Mouse (Mus musculus) lung, postnatal 0 days (tissue): Measurements from ENCODE around the gene Asb13. TPM values are rescaled to one million over a fixed set of nuclear protein-coding genes. Genes with fewer than 3 reads are reported as not detected.

Experiments used
- ATAC-seq: fragments of 200-750 bp; cut with Nextera tagmentation; 2 replicates; pipeline ENCODE4 v1.8.0; 2017; ENCODE audit warnings: moderate library complexity
- DNase-seq: peaks from one replicate; pipeline ENCODE4 v3.0.0-alpha.2; 2016; ENCODE audit warnings: low spot score
- H3K27ac ChIP-seq: fragments of 300-500 bp; sonication (generic); 2 replicates; pipeline ENCODE4 v1.5.1; 2014; ENCODE audit warnings: antibody characterized with exemption, mild to moderate bottlenecking, low read length, mixed read lengths
- H3K27me3 ChIP-seq: fragments of 300-500 bp; sonication (generic); replicated peaks from 2 replicates; pipeline ENCODE4 v1.6.1; 2014; ENCODE audit warnings: low read length, mixed read lengths; ENCODE audit not compliant: insufficient read depth
- H3K36me3 ChIP-seq: fragments of 300-500 bp; sonication (generic); 2 replicates; pipeline ENCODE4 v1.6.1; 2014; ENCODE audit warnings: low read length, mixed read lengths; ENCODE audit not compliant: insufficient read depth
- H3K4me1 ChIP-seq: fragments of 300-500 bp; sonication (generic); 2 replicates; pipeline ENCODE4 v1.6.1; 2014; ENCODE audit warnings: antibody characterized with exemption, low read depth, low read length, mixed read lengths; ENCODE audit not compliant: insufficient read depth
- H3K4me2 ChIP-seq: fragments of 300-500 bp; sonication (generic); replicated peaks from 2 replicates; pipeline ENCODE4 v1.6.1; 2014; ENCODE audit warnings: low read depth, mild to moderate bottlenecking, low read length, moderate library complexity, mixed read lengths
- H3K4me3 ChIP-seq: fragments of 300-500 bp; sonication (generic); 2 replicates; pipeline ENCODE4 v1.5.1; 2014; ENCODE audit warnings: low read depth, low read length
- H3K9ac ChIP-seq: fragments of 300-500 bp; sonication (generic); replicated peaks from 2 replicates; pipeline ENCODE4 v1.6.1; 2014; ENCODE audit warnings: low read depth, mild to moderate bottlenecking
- H3K9me3 ChIP-seq: fragments of 300-500 bp; sonication (generic); 2 replicates; pipeline ENCODE4 v1.6.1; 2016; ENCODE audit warnings: low read length, mixed read lengths
- CTCF ChIP-seq: IDR thresholded peaks from 2 replicates; pipeline ENCODE4 v1.5.1; 2016; ENCODE audit warnings: antibody characterized with exemption, mild to moderate bottlenecking
- EP300 ChIP-seq: IDR thresholded peaks from 2 replicates; pipeline ENCODE4 v1.6.1; 2016; ENCODE audit warnings: antibody characterized with exemption, mild to moderate bottlenecking, control low read depth
- WGBS: fragments of 180-500 bp; shearing (Covaris S2); extraction: QIAGEN DNeasy Blood & Tissue Kit; methylation state at CpG from one replicate; pipeline ENCODE4 v1.1.7; 2014; 5-methylcytosine and 5-hydroxymethylcytosine counted together
- polyA plus RNA-seq: library from polyadenylated mRNA; unstranded; fragments of >200 nt; fragmentation: Nextera tagmentation; extraction: Ambion mirVana; gene quantifications from 2 replicates; pipeline ENCODE4 v1.2.1, GENCODE M21; 2015

Gene Asb13
- polyA plus RNA-seq: 6.4 and 7.1 TPM in 2 replicates

DNA sequence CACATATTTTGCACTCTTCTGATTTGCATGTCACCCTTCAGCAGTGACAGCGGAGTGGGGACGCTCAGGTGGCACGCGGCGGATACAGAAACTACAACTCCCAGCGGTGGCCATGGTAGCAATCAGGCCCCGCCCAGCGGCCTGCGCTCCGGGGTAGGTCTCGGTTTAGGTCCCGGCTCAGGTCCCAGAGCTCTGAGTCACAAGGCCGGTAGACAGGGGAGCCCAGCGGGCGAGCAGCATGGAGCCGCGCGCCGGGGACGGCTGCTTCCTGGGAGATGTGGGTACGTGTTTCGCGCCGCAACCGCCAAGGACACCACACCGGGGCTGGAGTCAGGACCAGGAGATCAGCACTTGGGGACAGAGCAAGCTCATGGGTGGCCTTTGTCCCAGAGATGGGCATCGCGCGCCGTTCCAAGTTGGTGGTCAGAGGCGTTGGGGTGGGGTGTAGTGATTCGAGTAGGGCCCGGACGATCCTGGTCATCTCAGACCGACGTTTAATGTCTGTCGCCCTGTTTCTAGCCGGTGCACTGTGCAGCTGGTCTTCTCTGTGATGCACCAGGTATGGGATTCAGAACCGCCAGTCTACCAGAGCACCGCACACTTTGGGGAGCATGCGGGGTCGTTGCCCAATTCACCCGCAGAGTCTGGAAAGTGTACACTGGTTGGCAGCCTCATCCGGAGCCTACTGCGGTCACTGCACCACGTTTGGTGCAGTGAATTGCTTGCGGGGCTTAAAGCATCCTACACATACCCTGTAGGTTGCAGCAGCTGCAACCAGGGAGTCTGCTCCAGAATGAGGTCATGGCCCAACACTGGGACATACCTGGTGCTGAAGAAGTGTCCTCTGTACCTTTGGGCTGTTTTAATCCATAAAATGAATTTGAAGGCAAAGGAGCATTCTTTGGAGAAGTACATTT, at the start of gene Asb13:
Asb13 (plus strand) TSS at position 138 of the 917 bp plus-strand sequence.
- no peak within 1 kb of the TSS for H3K27ac ChIP-seq
- WGBS: under 1% methylated on average over 47 of the region's 47 CpGs

DNA sequence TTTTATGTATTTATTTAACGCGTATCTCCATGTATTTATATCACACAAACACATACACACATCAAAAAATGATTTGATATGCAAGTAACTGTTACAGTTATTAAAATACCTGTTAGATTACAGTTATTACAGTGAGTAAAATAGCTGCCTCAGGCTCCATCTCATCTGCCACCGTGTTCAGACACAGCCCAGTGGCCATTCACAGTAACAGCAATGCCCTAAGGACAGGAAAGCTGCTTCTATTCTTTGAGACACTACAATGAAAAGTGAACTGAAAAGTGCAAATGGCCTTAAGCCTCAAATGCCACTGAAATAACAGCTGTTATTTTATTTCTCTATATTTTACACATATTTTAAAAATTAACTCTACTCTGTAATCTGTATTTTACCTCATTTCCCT, 43.0 kb upstream of the Asb13 start:
- peaks cover 23% of the 10 kb centered on the region; the same call in 1 of the 2 replicates for H3K36me3 ChIP-seq
- no peak for ATAC-seq
- peak; percentile 46 for TF ChIP-seq CTCF
- no peak for TF ChIP-seq EP300

More for the DNA sequence above, at the start of gene Asb13:
- ATAC-seq (peak; percentile 94), DNase-seq (peak; percentile 92)
- no peaks in the 10 kb centered on the region for H3K9me3 ChIP-seq
- H3K9ac ChIP-seq: peak within 1 kb of the TSS; percentile 66
- H3K4me2 ChIP-seq: peak within 1 kb of the TSS; percentile 86
- H3K4me1 ChIP-seq: no peaks in the 10 kb centered on the region
- TF ChIP-seq CTCF: peak; percentile 15; the same call in 1 of the 2 replicates
- TF ChIP-seq EP300: no peak
- no peaks in the 10 kb centered on the region for H3K36me3 ChIP-seq
- no peaks in the 10 kb centered on the region for H3K27me3 ChIP-seq
- H3K4me3 ChIP-seq: peak within 1 kb of the TSS; percentile 68

DNA sequence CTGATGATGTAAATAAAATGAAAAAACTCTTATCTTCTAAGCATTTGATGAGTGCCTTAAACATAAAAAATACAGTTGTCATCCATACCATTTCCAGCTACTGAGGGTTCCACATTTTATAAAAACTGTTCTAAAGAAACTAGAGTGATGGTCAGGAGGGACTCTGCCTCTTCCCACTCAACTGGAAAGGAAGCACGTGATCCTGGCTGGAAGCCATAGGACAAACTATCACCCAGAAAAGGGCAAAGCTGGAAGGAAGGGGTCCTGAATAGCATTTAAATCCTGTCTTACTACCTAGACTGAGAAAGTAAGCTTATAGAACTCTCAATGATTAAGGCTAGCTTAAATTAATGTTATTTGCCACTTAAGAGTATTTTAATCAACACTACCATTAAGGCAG, 39.5 kb upstream of the Asb13 start:
- WGBS: 70% methylated on average over 1 of the region's 1 CpGs
- Histone ChIP-seq H3K4me3 (no peak overlapping the region), H3K4me1 (no peaks in the 10 kb centered on the region), H3K36me3 (peaks cover 26% of the 10 kb centered on the region; the same call in 1 of the 2 replicates), H3K27me3 (no peaks in the 10 kb centered on the region), H3K9me3 (no peaks in the 10 kb centered on the region), H3K4me2 (no peak overlapping the region), H3K9ac (no peak overlapping the region), H3K27ac (no peak overlapping the region)
- TF ChIP-seq CTCF (no peak), EP300 (no peak)
- ATAC-seq: no peak
- DNase-seq: no peak

More for the DNA sequence above, 43.0 kb upstream of the Asb13 start:
- 89% methylated on average over 3 of the region's 3 CpGs for WGBS
- Histone ChIP-seq H3K4me3 (no peak overlapping the region), H3K27me3 (no peaks in the 10 kb centered on the region), H3K27ac (no peak overlapping the region), H3K9ac (no peak overlapping the region), H3K4me2 (no peak overlapping the region), H3K4me1 (no peaks in the 10 kb centered on the region), H3K9me3 (no peaks in the 10 kb centered on the region)
- no peak for DNase-seq

DNA sequence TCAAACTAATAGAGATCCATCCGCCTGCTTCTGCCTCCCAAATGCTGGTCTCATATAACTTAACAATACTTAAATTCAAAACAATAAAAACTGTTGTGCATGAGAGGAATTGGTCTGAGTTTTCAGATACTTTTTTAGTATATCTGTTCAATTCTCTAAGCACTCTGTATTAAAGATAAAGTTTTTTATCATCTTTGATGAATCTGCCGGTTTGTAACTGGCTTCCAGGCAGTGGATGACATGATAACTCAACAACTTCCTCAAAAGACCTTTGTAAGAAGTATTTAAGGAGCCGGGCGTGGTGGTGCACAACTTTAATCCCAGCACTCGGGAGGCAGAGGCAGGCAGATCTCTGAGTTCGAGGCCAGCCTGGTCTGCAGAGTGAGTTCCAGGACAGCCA, 37.6 kb upstream of the Asb13 start:
- TF ChIP-seq EP300 (no peak), CTCF (no peak)
- no peak overlapping the region for H3K27ac ChIP-seq
- peaks cover 20% of the 10 kb centered on the region; the same call in 1 of the 2 replicates for H3K36me3 ChIP-seq
- no peak overlapping the region for H3K4me3 ChIP-seq
- H3K27me3 ChIP-seq: no peaks in the 10 kb centered on the region
- ATAC-seq: no peak
- no peaks in the 10 kb centered on the region for H3K9me3 ChIP-seq
- no peak for DNase-seq
- no peak overlapping the region for H3K4me2 ChIP-seq
- 91% methylated on average over 6 of the region's 6 CpGs for WGBS
- no peak overlapping the region for H3K9ac ChIP-seq
- no peaks in the 10 kb centered on the region for H3K4me1 ChIP-seq

DNA sequence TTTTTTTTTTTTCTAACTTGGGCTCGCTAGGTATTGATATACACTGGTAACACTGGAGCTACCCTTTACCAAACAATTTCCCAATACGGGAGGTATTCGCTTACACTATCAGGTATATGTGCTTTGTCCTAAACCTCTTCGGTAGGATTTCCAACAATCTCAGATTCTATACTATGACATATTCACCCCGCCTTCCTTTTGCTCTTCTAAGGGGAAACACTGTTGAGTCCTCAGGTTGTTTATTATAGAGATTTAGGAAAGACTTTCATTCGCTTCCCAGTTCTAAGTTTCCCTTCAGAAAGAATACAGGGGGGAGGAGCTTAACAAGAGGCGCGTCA, 24.1 kb upstream of the Asb13 start:
- Histone ChIP-seq H3K4me3 (peak overlapping the region; percentile 95), H3K9ac (peak overlapping the region; percentile 82; the same call in 1 of the 2 replicates), H3K4me2 (peak overlapping the region; percentile 93), H3K36me3 (no peaks in the 10 kb centered on the region), H3K4me1 (no peaks in the 10 kb centered on the region; the same call in 1 of the 2 replicates), H3K9me3 (no peaks in the 10 kb centered on the region), H3K27ac (0 out of 2 replicates have a peak overlapping the region, but pooled peaks have one; percentile 95), H3K27me3 (no peaks in the 10 kb centered on the region)
- no peak for ATAC-seq
- no peak for DNase-seq
- WGBS: 14% methylated on average over 8 of the region's 8 CpGs
- TF ChIP-seq EP300: no peak
- no peak for TF ChIP-seq CTCF

DNA sequence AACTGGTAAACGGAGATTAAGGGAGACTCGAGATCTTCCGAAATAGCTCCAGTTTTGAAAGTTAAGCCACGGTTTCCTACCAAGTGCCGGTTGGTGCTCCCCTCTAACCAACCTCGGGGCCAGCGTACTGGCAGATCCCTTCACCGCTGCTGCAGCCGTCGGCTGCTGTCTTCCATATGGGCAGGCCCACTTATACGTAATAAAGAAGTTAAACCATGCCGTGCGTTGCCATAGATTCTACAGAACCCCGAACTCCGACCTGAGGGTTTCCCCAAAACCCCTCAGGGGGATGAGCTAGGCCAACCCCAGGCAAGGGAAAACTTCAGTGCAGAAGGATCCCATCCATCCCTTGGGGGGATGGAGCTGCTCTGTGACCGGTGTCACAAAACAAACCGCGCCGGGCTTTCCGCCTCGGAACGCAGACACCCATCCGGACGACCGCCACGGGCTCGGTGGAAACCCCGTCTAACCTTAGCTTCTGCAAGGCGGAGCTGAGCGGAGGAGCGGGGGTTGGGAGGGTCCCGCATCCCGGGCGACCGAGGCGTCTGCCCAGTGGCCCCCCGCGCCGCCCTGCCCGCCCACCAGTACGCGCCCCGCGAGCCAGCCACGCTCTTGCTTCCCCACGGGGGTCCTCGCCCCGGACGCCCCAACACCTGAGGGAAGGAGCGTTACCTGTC, 23.6 kb upstream of the Asb13 start:
- H3K4me3 ChIP-seq: peak overlapping the region; percentile 95
- H3K9ac ChIP-seq: peak overlapping the region; percentile 82
- no peaks in the 10 kb centered on the region for H3K36me3 ChIP-seq
- TF ChIP-seq EP300 (no peak), CTCF (no peak)
- no peaks in the 10 kb centered on the region for H3K27me3 ChIP-seq
- DNase-seq (peak; percentile 76), ATAC-seq (peak; percentile 22)
- no peaks in the 10 kb centered on the region for H3K9me3 ChIP-seq
- H3K4me1 ChIP-seq: no peaks in the 10 kb centered on the region; the same call in 1 of the 2 replicates
- WGBS: under 1% methylated on average over 43 of the region's 50 CpGs
- H3K27ac ChIP-seq: peak overlapping the region; percentile 95
- peak overlapping the region; percentile 93 for H3K4me2 ChIP-seq
